Comparison of ENCODE assay signal across 9 mouse cellular contexts in genomic region chr10:77613409-77613808, GRCm38 (mm10). TPM values are rescaled to one million over a fixed set of nuclear protein-coding genes. Genes with fewer than 3 reads are reported as not detected.
DNase-seq lines count a peak whose midpoint lies in the region; ATAC-seq and TF ChIP-seq lines count a peak whose summit lies in the region.
"Had no signal": no experiment of that assay in that cellular context is flagged by ENCODE, and none has a peak within 500 bp of the region (broad histone marks: within the 10 kb centered on the region; RNA-seq: fewer than 3 reads in every experiment).

No protein-coding gene starts in this region.

- peaks cover 95% of the 10 kb centered on the region for H3K36me3 ChIP-seq in kidney, embryonic 15.5 days
- H3K36me3 ChIP-seq in macrophage (ENCODE audit: inconsistent target): peaks cover 39% of the 10 kb centered on the region

- no peak overlapping the region for H3K4me2 ChIP-seq in kidney, embryonic 15.5 days

- peaks cover 63% of the 10 kb centered on the region for H3K79me2 ChIP-seq in macrophage (ENCODE audit: inconsistent target)

- no peak for DNase-seq in left cerebral cortex, adult 2 months (ENCODE audit: extremely low spot score in 1 of 2, low spot score in 2 of 2)
- DNase-seq in left cerebral cortex, adult 11 months (ENCODE audit: low spot score): no peak
- peak; percentile 95 for DNase-seq in heart, adult 8-10 months (ENCODE audit: low spot score)
- DNase-seq in spleen, adult 12 weeks (ENCODE audit: low spot score): no peak
- no peak for DNase-seq in cerebellum, adult 11 months
- DNase-seq in layer of hippocampus, adult 11-12 months (ENCODE audit: low spot score): no peak

- H3K27ac ChIP-seq in left cerebral cortex, adult 2 months: peak overlapping the region; percentile 67
- peak overlapping the region; percentile 65 for H3K27ac ChIP-seq in kidney, embryonic 15.5 days
- peak overlapping the region; percentile 77 for H3K27ac ChIP-seq in macrophage

- peaks cover 11% of the 10 kb centered on the region for H3K4me1 ChIP-seq in kidney, embryonic 15.5 days

- H3K4me3 ChIP-seq in left cerebral cortex, adult 2 months: no peak overlapping the region
- no peak overlapping the region for H3K4me3 ChIP-seq in kidney, embryonic 15.5 days (replicated peaks)
- H3K4me3 ChIP-seq in macrophage (ENCODE audit: inconsistent target): no peak overlapping the region

- H3K9me3 ChIP-seq in kidney, embryonic 15.5 days (replicated peaks): no peaks in the 10 kb centered on the region

- no peaks in the 10 kb centered on the region for H3K27me3 ChIP-seq in kidney, embryonic 15.5 days

- 76% methylated on average over 3 of the region's 3 CpGs for WGBS in kidney, embryonic 15.5 days
- WGBS in macrophage (ENCODE audit: missing documents): 54% methylated on average over 3 of the region's 3 CpGs

- no peak overlapping the region for H3K9ac ChIP-seq in kidney, embryonic 15.5 days

- TF ChIP-seq CTCF in left cerebral cortex, adult 2 months (IDR thresholded peaks at IDR 0.05): no peak

- intact Hi-C loops in left cerebral cortex, adult 2 months (cut with DNase I): no loop called here

- peak; percentile 49; the same call in 1 of the 2 replicates for ATAC-seq in kidney, embryonic 15.5 days (replicated peaks; ENCODE audit: low FRiP score)

RNA-seq across cellular contexts. Expression of gene Gm49325, which starts 7.4 kb away (rescaled TPM):
- 1 to 10 TPM; 2.0 to 5.3 TPM for total RNA-seq in left cerebral cortex, adult 2 months (2021)
- total RNA-seq in heart, adult 8-10 months (2022): 10 to 100 TPM in 3 of 4 experiments, 1 to 10 TPM in 1; 8.3 to 15.8 (median 13.9) TPM
- 3.6 and 6.3 TPM in 2 replicates for polyA plus RNA-seq in kidney, embryonic 15.5 days (2015; fragmentation: Nextera tagmentation; extraction: Ambion mirVana)
- total RNA-seq in macrophage (2018; cell fraction: chromatin; rRNA removed): 1 to 10 TPM in 4 of 26 experiments, not detected in 22; 1.9 to 4.9 (median 3.6) TPM
- 1 to 10 TPM in 18 of 26 experiments, under 1 TPM in 7, not detected in 1; 0.52 to 5.6 (median 1.6) TPM for total RNA-seq in macrophage (2018; cell fraction: cytosol; rRNA removed)
- 1 to 10 TPM in 1 of 26 experiments, not detected in 25; 1.9 TPM for total RNA-seq in macrophage (2018; cell fraction: nucleus; rRNA removed)
- polyA plus RNA-seq in macrophage (2018): 3.3 TPM in 1 of 3 replicates, not detected in the others
- total RNA-seq: common myeloid progenitor, adult 5-6 weeks had no signal

RNA-seq across cellular contexts. Expression of gene Sumo3, which starts 7.5 kb away (rescaled TPM):
- total RNA-seq in left cerebral cortex, adult 2 months (2021): 100 to 1,000 TPM; 142 to 156 TPM
- total RNA-seq in heart, adult 8-10 months (2022): 10 to 100 TPM; 59.3 to 76.7 (median 67.5) TPM
- polyA plus RNA-seq in kidney, embryonic 15.5 days (2015; fragmentation: Nextera tagmentation; extraction: Ambion mirVana): 332 TPM in 2 replicates
- total RNA-seq in macrophage (2018; cell fraction: chromatin; rRNA removed): 10 to 100 TPM; 15.5 to 97.1 (median 46.4) TPM
- 100 to 1,000 TPM in 20 of 26 experiments, 10 to 100 TPM in 6; 75.8 to 152 (median 114) TPM for total RNA-seq in macrophage (2018; cell fraction: cytosol; rRNA removed)
- total RNA-seq in macrophage (2018; cell fraction: nucleus; rRNA removed): 10 to 100 TPM; 22.7 to 95.5 (median 55.7) TPM
- 105 to 245 TPM (median 141 TPM) in 3 replicates for polyA plus RNA-seq in macrophage (2018)

RNA-seq across cellular contexts. Expression of gene Ube2g2, which starts 8.7 kb away (rescaled TPM):
- 10 to 100 TPM; 47.4 to 48.0 TPM for total RNA-seq in left cerebral cortex, adult 2 months (2021)
- 10 to 100 TPM; 78.9 to 82.9 (median 81.2) TPM for total RNA-seq in heart, adult 8-10 months (2022)
- 71.9 and 72.0 TPM in 2 replicates for polyA plus RNA-seq in kidney, embryonic 15.5 days (2015; fragmentation: Nextera tagmentation; extraction: Ambion mirVana)
- 10 to 100 TPM; 13.3 to 60.1 (median 28.2) TPM for total RNA-seq in macrophage (2018; cell fraction: chromatin; rRNA removed)
- 10 to 100 TPM; 48.6 to 67.4 (median 55.4) TPM for total RNA-seq in macrophage (2018; cell fraction: cytosol; rRNA removed)
- total RNA-seq in macrophage (2018; cell fraction: nucleus; rRNA removed): 10 to 100 TPM; 19.4 to 46.6 (median 31.1) TPM
- 50.6 to 63.6 TPM (median 52.1 TPM) in 3 replicates for polyA plus RNA-seq in macrophage (2018)

RNA-seq across cellular contexts. Expression of gene Pttg1ip, which starts 31.9 kb away (rescaled TPM):
- total RNA-seq in left cerebral cortex, adult 2 months (2021): 10 to 100 TPM; 71.6 to 77.6 TPM
- 100 to 1,000 TPM; 132 to 142 (median 134) TPM for total RNA-seq in heart, adult 8-10 months (2022)
- 149 and 152 TPM in 2 replicates for polyA plus RNA-seq in kidney, embryonic 15.5 days (2015; fragmentation: Nextera tagmentation; extraction: Ambion mirVana)
- 10 to 100 TPM; 20.2 to 99.8 (median 58.3) TPM for total RNA-seq in macrophage (2018; cell fraction: chromatin; rRNA removed)
- total RNA-seq in macrophage (2018; cell fraction: cytosol; rRNA removed): 100 to 1,000 TPM in 13 of 26 experiments, 10 to 100 TPM in 13; 77.7 to 133 (median 99.5) TPM
- 100 to 1,000 TPM in 8 of 26 experiments, 10 to 100 TPM in 18; 51.1 to 150 (median 89.2) TPM for total RNA-seq in macrophage (2018; cell fraction: nucleus; rRNA removed)
- 99.5 to 103 TPM (median 102 TPM) in 3 replicates for polyA plus RNA-seq in macrophage (2018)
